Mouse (Mus musculus) heart, adult 18-20 months (tissue): ENCODE measurements around the gene Mfsd6l. TPM values are rescaled to one million over a fixed set of nuclear protein-coding genes. Genes with fewer than 3 reads are reported as not detected.

Experiments
- DNase-seq, 2 experiments: peaks; one replicate each; pipeline ENCODE4 v3.0.0; 2021 to 2022; ENCODE audit warnings: mixed read lengths in 1 of 2
- total RNA-seq, 2 experiments: library from RNA; stranded (reverse); gene quantifications; 2 replicates each; pipeline ENCODE4 v1.2.3; 2021

The Mfsd6l gene
- total RNA-seq, 2 experiments from 2014 or later = 0.12 to 0.13 TPM

DNA sequence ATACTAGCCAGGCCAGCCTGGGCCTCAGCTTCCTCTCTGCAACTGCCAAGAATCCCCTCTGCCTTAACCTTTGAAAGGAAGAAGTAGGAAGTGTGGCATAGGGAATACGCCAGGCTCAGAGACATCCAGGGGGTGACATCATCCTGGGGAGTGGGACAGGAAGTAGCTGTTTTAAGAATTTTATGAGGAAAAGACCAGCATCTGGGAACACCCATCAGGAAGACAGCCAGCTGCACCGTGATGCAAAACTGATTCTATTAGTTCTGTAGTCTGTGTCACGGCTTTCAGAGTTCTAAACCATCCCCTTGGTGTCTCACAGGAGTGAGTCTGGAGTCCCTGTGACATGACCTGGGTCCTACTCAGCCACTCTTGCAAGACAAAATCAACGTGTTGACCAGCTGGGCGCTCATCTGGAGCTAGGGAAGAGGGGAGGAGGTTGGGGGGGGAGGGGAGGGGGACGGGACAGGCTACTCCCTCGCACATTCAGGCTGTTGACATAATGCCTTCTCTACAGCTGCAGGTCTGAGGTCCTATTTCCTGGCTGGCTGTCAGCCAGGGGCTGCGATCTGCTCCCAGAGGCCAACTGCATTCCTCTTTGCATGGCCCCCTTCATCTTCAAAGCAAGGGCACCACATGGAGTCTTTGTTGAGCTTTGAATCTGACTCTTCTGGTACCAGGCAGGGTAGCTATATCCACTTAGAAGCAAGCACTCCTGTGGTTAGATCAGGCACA lies 46.4 kb downstream of the Mfsd6l start:
- peak in 1 of 2 experiments; percentile 47 for DNase-seq

DNA sequence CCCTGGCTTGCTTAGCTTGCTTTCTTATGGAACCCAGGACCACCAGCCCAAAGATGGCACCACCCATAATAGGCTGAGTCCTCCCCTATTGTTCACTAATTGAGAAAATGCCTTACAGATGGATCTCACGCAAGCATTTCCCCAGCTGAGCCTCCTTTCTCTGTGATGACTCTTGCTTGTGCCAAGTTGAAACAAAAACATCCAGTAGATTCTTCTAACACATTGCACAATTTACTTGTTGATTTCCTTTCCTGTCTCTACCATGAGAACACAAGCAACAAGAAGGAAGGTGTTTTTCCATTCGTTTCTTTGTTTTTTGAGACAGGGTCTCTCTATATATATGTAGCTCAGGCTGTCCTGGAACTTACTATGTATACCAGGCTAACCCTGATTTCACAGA lies 51.1 kb downstream of the Mfsd6l start:
- no peak for DNase-seq

Other genes with a start within 250 kb of the Mfsd6l start
- gene Ntn1, start 155.4 kb upstream of the Mfsd6l start, total RNA-seq = 10 to 100 TPM; 72.7 to 76.0 TPM
- 1 to 10 TPM; 1.1 to 1.9 TPM for gene Pik3r5, start 124.1 kb upstream of the Mfsd6l start, total RNA-seq
- 1 to 10 TPM; 3.8 to 4.0 TPM for gene Pik3r6, start 53.2 kb upstream of the Mfsd6l start, total RNA-seq
- gene Ccdc42, start 30.8 kb downstream of the Mfsd6l start, total RNA-seq = not detected
- gene Myh10, start 135.4 kb downstream of the Mfsd6l start, total RNA-seq = 10 to 100 TPM; 19.3 to 20.3 TPM